Mouse (Mus musculus): ENCODE measurements at regions not wholly inside any gene's neighbourhood (a gene's known extent, or its start where the extent isn't known, plus 50 kb on each side); places are given as distances from the start of the nearest gene placed in this dataset.

GRCm38 (mm10) chr14:123081016-123081714 lies 97.3 kb upstream of the Tmtc4 start:
- DNase-seq: no peak

GRCm38 (mm10) chr14:123079733-123080132 lies 95.9 kb upstream of the Tmtc4 start:
- no peak for DNase-seq

GRCm38 (mm10) chr14:123078804-123079203 lies 95.0 kb upstream of the Tmtc4 start:
- no peak for DNase-seq

- DNase-seq: no peak
Measured at GRCm38 (mm10) chr14:123066344-123066743, 82.5 kb upstream of the Tmtc4 start.

- DNase-seq: no peak
Measured at GRCm38 (mm10) chr14:123065566-123065965, 81.7 kb upstream of the Tmtc4 start.

GRCm38 (mm10) chr14:123065136-123065535 lies 81.3 kb upstream of the Tmtc4 start:
- DNase-seq: no peak

GRCm38 (mm10) chr14:123062908-123063307 lies 79.1 kb upstream of the Tmtc4 start:
- no peak for DNase-seq

GRCm38 (mm10) chr14:123056976-123057375 lies 73.1 kb upstream of the Tmtc4 start:
- DNase-seq: no peak

GRCm38 (mm10) chr14:123048451-123048850 lies 64.6 kb upstream of the Tmtc4 start:
- no peak for DNase-seq

GRCm38 (mm10) chr14:123040046-123040445 lies 56.2 kb upstream of the Tmtc4 start:
- DNase-seq: no peak

GRCm38 (mm10) chr14:123037444-123037843 lies 53.6 kb upstream of the Tmtc4 start:
- no peak for DNase-seq
